Mouse (Mus musculus) adrenal gland, adult 8-10 months (tissue): ENCODE data around the gene Fras1. TPM values are rescaled to one million over a fixed set of nuclear protein-coding genes. Genes with fewer than 3 reads are reported as not detected.

ENCODE experiments used
- DNase-seq: peaks from one replicate; pipeline ENCODE4 v3.0.0; 2022
- total RNA-seq, 4 experiments: library from RNA; stranded (reverse); gene quantifications; 2 replicates each; pipeline ENCODE4 v1.2.4; 2022

Gene Fras1
- 1 to 10 TPM; 1.3 to 4.1 (median 2.1) TPM for total RNA-seq

DNA sequence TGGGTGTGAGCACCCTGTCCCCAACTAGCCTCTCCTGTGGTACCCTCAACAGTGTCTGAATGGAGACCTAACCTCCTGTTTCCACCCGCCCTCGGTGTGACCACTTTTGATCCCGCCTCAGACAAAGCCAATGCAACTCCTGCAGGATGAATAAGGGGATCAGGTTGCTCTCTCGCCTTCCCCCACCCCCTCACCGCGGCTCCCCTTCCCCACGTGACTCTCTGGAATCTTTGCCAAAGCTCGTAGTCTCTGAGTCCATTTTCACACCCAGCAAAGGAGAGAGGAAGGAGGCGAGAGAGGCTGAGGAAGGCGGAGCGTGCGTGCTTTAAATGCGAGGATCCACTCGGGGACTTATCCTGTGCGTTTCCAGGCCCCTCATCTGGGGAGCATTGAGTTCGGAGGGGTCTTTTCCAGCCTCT, at the start of gene Fras1:
Gene Fras1, plus strand, starts transcription at position 389 of the 419 bp plus-strand sequence.
- DNase-seq, result no peak

DNA sequence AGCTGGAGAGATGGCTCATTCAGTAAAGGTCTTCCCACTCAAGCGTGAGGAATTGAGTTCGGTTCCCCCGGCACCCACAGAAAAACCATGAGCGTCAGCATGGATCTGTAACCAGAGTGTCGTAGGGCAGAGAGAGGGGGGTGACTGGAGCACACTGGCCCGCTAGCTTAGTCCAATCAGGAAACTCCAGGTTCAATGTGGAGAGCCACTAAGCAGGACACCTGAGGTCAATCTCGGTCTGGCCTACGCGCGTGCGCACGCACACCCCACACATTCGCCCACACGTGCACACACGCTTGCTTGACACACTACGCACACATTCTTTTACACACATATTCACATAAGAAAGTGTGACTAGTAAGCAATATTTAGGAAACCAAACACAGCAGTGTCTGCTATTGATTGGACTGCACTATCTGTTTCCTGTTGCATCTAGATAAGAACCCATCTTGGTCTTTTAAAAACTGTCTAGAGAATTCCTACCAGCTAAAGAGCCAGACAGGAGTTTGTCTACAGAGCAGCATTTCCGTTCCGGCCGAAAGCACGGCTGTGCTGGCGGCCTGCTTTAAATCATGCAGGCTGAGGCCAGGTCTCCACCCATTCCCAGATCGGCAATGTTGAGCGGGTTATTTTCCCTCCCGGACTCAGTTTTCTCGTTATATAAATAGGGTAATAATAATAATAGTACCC, 42.6 kb upstream of the Fras1 start:
- peak; percentile 4 for DNase-seq

- DNase-seq, result no peak
Measured at GRCm38 (mm10) chr5:96331738-96332070, 42.1 kb upstream of the Fras1 start.

DNA sequence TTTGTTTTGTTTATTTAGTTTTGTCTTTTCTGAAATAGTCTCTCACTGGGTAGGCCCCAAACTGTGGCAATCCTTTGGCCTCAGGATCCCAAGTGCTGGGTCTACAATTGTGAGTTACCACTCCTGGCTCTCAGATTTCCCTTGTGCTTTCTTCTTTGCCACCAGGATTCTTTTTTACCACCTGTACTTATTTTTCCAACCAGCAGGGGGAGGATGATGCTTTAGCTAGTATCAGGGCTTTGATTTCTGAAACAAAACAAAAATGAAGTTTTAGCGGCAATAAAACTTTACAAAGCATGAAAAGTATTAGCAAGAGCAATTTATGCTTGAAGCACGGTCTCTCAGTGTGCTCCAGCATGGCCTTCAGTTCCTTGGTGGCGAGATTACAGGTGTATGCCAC, 39.8 kb upstream of the Fras1 start:
- no peak for DNase-seq

DNA sequence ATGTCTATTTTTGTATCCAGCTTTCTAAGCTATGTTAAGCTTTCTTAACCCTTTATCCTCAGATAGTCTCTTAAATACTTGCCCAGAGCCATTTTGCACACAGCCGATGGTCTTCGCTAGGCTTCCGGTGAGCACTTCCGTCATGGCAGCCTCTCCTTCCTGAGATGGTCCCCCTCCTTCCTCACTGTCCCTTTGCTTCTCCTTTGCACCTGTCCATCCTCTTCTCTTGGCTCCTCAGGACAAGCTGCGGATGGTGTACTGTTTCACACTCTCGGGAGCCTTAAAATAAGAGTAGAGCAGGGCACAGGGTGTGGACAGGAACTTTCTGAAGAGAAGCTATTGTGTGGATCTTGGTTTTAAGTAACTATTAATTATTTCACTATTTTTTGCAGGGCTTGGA, 33.2 kb upstream of the Fras1 start:
- DNase-seq, result no peak

- no peak for DNase-seq
Measured at GRCm38 (mm10) chr5:96344983-96345382, 28.8 kb upstream of the Fras1 start.

DNA sequence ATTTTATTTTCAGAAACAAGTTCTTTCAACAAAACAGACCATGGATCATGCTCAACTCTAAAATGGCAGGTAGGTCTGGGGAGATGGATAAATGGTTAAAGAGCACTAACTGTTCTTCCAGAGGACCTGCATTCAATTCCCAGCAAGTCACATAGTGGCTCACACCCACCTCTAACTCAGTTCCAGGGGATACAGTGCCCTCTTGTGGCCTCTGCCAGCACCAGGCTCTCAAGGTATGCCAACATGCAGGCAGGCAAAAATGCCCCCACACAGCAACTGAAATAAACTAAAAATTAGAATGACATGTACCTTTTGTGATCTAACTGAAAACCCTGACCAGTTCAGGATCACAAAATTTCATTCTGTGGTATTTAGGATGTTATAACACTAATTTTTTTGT, 21.8 kb upstream of the Fras1 start:
- no peak for DNase-seq

GRCm38 (mm10) chr5:96363950-96364349, 9.8 kb upstream of the Fras1 start:
- no peak for DNase-seq

DNA sequence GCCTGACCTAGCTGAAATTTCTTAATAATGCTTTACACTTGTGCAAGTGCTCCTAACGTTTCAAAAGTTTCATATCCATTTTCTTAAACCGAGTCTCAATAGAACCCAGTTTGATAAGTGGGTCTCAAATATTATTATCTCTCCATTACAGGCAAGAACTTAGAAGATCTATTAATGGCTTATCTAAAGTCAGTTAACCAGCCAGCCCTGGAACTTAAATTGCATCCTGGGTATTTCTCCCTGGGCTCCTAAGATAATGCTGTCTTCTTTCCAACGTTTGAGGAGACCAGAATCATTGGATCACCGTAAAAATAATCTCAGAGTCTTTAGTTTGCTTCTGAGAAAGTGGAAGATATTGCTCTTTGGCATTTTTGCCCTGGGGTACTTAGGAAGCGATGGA, 8.2 kb upstream of the Fras1 start:
- no peak for DNase-seq

GRCm38 (mm10) chr5:96367260-96367659, 6.5 kb upstream of the Fras1 start:
- DNase-seq, result no peak

DNA sequence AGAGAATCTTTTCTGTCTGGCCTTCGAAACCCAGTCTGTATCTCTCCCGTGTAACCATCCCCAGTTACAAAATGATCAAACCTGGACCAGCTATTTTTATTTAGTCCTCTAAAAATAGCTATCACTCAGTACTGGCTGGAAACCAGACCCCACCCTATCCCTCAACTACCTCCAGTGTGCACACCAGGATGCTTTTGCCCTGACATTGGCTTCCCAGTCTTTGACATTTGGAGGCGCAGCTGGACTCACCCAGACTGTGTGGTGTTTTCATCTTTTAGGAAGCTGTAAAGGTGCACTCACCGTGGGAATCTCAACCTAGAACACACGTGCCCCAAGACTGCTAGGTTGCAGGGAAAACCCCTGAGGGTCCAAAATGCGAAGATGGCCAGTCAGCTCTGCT, 649 bp upstream of the Fras1 start:
- DNase-seq, result no peak

GRCm38 (mm10) chr5:96373986-96374901, 489 bp downstream of the Fras1 start:
- peak; percentile 24 for DNase-seq

DNA sequence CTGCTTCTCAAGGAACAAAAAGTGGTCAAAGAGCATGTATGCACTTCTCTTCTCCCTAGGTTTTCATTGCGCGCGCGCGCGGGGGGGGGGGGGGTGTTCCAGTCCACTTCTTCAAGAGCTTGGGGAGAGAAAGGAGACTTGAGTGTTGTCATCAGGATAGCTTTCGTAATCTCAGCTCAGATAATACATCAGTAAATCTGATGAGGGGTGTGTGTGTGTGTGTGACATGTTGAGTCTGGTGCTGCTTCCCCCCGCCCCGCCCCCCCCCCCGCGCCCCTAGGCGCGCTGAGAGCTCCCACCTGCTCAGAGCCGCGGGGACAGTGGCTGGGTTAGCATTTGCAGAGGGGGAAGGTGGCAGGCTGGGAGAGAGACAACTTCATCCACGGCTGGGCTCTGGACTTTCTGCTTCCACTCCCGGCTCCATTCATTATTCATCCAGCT, 1.7 kb downstream of the Fras1 start:
- DNase-seq, result no peak

- no peak for DNase-seq
Measured at GRCm38 (mm10) chr5:96376216-96376615, 2.5 kb downstream of the Fras1 start.

GRCm38 (mm10) chr5:96386138-96386933, 12.6 kb downstream of the Fras1 start:
- DNase-seq, result no peak

- no peak for DNase-seq
Measured at GRCm38 (mm10) chr5:96388306-96388705, 14.6 kb downstream of the Fras1 start.

- no peak for DNase-seq
Measured at GRCm38 (mm10) chr5:96389963-96390623, 16.3 kb downstream of the Fras1 start.

DNA sequence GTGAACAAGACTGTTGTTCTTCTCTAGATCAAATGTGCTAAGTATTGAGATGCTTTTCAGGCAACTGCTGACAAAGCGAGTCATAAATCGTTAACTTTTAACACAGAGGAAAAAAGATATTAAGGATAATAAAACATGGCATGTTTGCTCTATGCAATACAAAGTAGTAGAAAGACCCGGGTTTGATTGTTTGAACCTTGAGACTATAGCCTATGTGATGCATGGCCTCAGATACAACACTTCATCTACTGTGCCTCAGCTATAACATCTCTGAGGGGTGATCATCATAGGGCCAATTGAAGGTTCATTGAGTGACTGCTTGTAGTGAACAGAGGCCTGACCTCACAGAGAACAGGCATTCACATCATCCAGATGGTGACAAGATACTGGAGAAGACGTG, 17.3 kb downstream of the Fras1 start:
- no peak for DNase-seq

DNA sequence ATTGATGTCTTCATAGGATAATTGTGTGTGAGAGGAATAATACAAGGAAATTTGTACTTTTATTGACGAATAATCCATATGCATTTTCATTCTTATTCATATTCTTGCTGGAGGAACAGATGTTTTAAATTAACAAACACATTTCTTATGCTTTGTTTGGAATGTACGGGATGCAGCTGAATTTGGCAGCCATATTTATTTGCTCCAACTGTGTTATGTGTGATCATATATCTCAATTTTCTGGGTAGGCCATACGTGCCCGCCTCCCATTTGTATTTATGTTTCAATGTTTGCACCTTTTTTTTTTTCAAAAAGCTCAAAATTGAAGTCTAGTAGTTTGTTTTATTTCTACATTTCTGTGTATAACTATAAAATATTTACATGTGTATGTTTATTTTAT, 21.2 kb downstream of the Fras1 start:
- no peak for DNase-seq

DNA sequence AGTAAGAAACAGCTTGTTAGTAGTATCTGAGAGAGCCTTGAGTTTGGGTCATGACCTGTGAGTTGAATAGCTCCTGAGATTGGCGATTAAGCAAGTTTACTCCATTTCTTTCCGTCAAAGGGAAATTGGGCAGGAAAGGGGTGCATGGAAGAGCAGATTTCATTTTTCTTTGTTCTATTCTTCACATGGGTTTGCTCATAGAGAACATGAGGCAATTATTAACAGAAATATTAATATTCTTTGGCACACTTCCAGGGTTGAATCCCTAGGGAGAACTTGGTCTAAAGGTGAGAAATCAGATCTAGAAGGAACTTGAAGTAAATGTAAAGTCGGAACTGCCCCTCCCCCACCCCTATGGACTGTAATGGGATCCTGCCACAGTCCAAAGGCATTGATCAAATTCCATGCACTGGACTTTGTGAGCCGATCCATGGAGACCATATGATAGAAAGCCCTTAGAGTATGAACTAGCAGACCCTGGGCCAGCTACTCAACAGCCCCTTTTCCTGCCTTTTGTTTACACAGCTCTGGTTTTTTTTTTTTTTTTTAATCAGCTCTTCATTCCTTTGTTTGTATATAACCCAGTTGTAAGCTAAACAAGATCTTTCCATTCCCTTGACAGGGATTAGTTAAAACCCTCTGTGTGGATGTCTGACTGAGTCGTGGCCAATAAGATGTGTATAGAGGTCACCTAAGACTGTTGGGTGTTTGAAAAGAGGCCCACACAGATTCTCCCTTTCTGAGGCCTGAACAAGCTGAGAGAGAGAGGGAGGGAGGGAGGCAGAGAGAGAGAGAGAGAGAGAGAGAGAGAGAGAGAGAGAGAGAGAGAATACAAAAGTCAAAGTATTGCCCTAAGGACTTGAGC, 22.3 kb downstream of the Fras1 start:
- no peak for DNase-seq

DNA sequence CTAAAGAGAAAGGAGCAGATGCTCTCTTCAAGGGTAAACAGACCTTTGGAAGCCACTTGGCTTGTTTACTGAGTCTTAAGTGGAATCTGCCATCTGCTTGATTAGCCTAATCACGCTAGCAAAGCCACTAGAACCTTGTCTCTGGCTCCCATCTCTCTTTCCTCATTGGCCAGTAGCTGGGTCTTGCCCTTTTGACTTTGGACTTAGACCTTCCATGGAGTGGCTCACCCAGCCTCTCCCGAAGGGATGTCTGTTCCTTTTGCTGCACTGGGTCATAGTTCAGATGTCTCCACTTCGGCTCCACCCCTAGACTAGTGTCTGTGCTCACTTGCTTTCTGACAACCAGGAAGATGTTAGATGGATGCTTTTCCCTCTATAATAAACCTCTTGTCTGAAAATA, 28.8 kb downstream of the Fras1 start:
- DNase-seq, result no peak
